Mouse (Mus musculus) kidney, postnatal 0 days (tissue): ENCODE measurements around the gene Fgfr2. TPM values are rescaled to one million over a fixed set of nuclear protein-coding genes. Genes with fewer than 3 reads are reported as not detected.

Source experiments
- ATAC-seq: fragments of 200-750 bp; cut with Nextera tagmentation; replicated peaks from 2 replicates; pipeline ENCODE4 v1.8.0; 2017; ENCODE audit warnings: low read depth, moderate number of reproducible peaks, moderate TSS enrichment, moderate library complexity; ENCODE audit not compliant: low FRiP score
- DNase-seq: peaks from one replicate; pipeline ENCODE4 v3.0.0-alpha.2; 2016; ENCODE audit warnings: low spot score
- H3K27ac ChIP-seq: fragments of 300-500 bp; sonication (generic); 2 replicates; pipeline ENCODE4 v1.5.1; 2014; ENCODE audit warnings: mild to moderate bottlenecking
- H3K27me3 ChIP-seq: fragments of 300-500 bp; sonication (generic); 2 replicates; pipeline ENCODE4 v1.6.1; 2014; ENCODE audit warnings: low read length, mixed read lengths; ENCODE audit not compliant: insufficient read depth
- H3K36me3 ChIP-seq: fragments of 300-500 bp; sonication (generic); 2 replicates; pipeline ENCODE4 v1.6.1; 2014; ENCODE audit warnings: low read length, mixed read lengths; ENCODE audit not compliant: insufficient read depth
- H3K4me1 ChIP-seq: fragments of 300-500 bp; sonication (generic); replicated peaks from 2 replicates; pipeline ENCODE4 v1.6.1; 2014; ENCODE audit warnings: antibody characterized with exemption, low read length, mixed read lengths; ENCODE audit not compliant: insufficient read depth
- H3K4me2 ChIP-seq: fragments of 300-500 bp; sonication (generic); 2 replicates; pipeline ENCODE4 v1.6.1; 2014; ENCODE audit warnings: mild to moderate bottlenecking, low read length, moderate library complexity, mixed read lengths
- H3K4me3 ChIP-seq: fragments of 300-500 bp; sonication (generic); replicated peaks from 2 replicates; pipeline ENCODE4 v1.5.1; 2014; ENCODE audit warnings: low read depth, low read length
- H3K9ac ChIP-seq: fragments of 300-500 bp; sonication (generic); 2 replicates; pipeline ENCODE4 v1.6.1; 2014; ENCODE audit warnings: low read depth, low read length
- H3K9me3 ChIP-seq: fragments of 300-500 bp; sonication (generic); replicated peaks from 2 replicates; pipeline ENCODE4 v1.6.1; 2016; ENCODE audit warnings: low read length, inconsistent platforms, mixed read lengths
- CTCF ChIP-seq: IDR thresholded peaks from 2 replicates; pipeline ENCODE4 v1.5.1; 2016; ENCODE audit warnings: antibody characterized with exemption, low read depth, mild to moderate bottlenecking, moderate library complexity
- WGBS: fragments of 180-500 bp; shearing (Covaris S2); extraction: QIAGEN DNeasy Blood & Tissue Kit; methylation state at CpG from one replicate; pipeline ENCODE4 v1.1.7; 2014; 5-methylcytosine and 5-hydroxymethylcytosine counted together
- polyA plus RNA-seq: library from polyadenylated mRNA; unstranded; fragments of >200 nt; fragmentation: Nextera tagmentation; extraction: Ambion mirVana; gene quantifications from 2 replicates; pipeline ENCODE4 v1.2.1, GENCODE M21; 2015

Gene Fgfr2
- polyA plus RNA-seq, 1 experiment from 2014 or later = 79.8 TPM

- DNase-seq (peak; percentile 84), ATAC-seq (peak; percentile 70; the same call in 1 of the 2 replicates)
- Histone ChIP-seq H3K4me2 (no peak overlapping the region), H3K4me1 (0 out of 2 replicates have a peak, but pooled peaks cover 4% of the 10 kb centered on the region), H3K9me3 (no peaks in the 10 kb centered on the region), H3K4me3 (no peak overlapping the region), H3K36me3 (no peaks in the 10 kb centered on the region), H3K27ac (peak overlapping the region; percentile 39), H3K27me3 (no peaks in the 10 kb centered on the region), H3K9ac (no peak overlapping the region)
- TF ChIP-seq CTCF = no peak
- WGBS = 28% methylated on average over 7 of the region's 7 CpGs
These were observed 864.3 kb downstream of the Fgfr2 start for GRCm38 (mm10) chr7:132258817-132259216.

DNA sequence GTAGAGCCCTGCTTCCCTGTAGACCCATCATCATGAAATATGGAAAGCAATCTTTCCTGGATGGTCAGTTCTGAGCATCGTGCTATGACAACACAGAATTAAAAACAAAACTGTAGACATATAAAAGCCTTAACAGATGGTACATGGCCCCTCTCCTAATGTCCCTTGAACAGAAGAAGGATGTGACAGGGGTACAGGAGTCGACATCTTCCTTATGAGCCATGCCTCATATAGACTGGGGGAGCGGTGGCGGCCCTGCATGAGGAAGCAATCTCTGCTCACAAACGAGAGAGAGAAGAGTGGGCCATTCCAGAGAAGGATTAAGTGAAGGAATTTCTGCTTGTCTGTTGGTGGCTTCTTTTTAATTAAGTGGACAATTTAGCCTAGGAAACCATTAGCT, 864.9 kb downstream of the Fgfr2 start:
- DNase-seq = peak; percentile 59
- Histone ChIP-seq H3K27me3 (no peaks in the 10 kb centered on the region), H3K36me3 (no peaks in the 10 kb centered on the region), H3K4me2 (no peak overlapping the region), H3K9me3 (no peaks in the 10 kb centered on the region), H3K9ac (no peak overlapping the region), H3K27ac (peak overlapping the region; percentile 39), H3K4me3 (no peak overlapping the region), H3K4me1 (0 out of 2 replicates have a peak, but pooled peaks cover 4% of the 10 kb centered on the region)
- TF ChIP-seq CTCF = no peak
- WGBS = 42% methylated on average over 5 of the region's 5 CpGs
- ATAC-seq = no peak; the same call in 1 of the 2 replicates

DNA sequence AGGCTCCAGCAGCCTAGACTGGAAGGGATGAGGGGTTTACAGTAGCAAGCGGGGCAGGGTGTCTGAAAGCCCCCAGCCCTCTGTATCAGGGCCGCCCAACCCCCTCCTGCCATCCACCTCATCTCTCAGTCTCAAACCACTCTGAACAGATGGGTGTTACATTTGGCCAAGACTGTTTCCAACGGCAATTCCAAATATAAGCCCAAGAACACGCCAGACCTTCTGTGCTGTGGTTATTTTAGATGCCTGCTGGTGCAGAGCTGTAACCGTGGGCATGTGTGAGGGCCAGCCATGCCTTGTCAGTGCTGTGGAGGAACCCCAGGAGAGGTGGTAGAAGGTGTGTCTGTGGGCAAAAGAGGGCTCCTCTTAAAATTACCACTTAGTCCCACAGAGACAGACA, 869.6 kb downstream of the Fgfr2 start:
- ATAC-seq = no peak
- no peaks in the 10 kb centered on the region for H3K9me3 ChIP-seq
- no peaks in the 10 kb centered on the region for H3K27me3 ChIP-seq
- no peak overlapping the region for H3K4me3 ChIP-seq
- 89% methylated on average over 5 of the region's 5 CpGs for WGBS
- no peak overlapping the region for H3K4me2 ChIP-seq
- H3K4me1 ChIP-seq = 0 out of 2 replicates have a peak, but pooled peaks cover under 1% of the 10 kb centered on the region
- H3K36me3 ChIP-seq = no peaks in the 10 kb centered on the region
- no peak overlapping the region for H3K9ac ChIP-seq
- TF ChIP-seq CTCF = no peak
- H3K27ac ChIP-seq = no peak overlapping the region
- no peak for DNase-seq

DNA sequence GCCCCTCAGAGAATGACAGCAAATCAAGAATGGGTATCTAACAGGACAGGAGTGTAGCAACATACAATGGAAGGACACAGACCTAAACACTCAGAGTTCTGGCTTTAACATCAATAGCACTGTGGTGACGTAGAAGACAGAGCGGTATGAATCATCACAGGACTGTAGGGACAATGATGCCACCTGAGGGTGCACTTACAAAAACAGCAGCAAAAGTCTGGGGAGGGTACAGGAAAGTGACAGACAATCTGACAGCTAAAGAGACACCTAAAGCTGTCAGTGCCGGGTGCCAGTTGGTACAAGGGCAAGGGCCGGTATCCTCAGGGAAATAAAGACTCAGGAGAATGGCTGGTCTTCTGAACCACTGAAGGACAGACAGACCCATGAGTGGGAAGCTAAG, 870.1 kb downstream of the Fgfr2 start:
- Histone ChIP-seq H3K4me2 (no peak overlapping the region), H3K4me3 (no peak overlapping the region), H3K27me3 (no peaks in the 10 kb centered on the region), H3K36me3 (no peaks in the 10 kb centered on the region), H3K4me1 (no peaks in the 10 kb centered on the region), H3K9me3 (no peaks in the 10 kb centered on the region), H3K9ac (no peak overlapping the region), H3K27ac (no peak overlapping the region)
- 89% methylated on average over 4 of the region's 4 CpGs for WGBS
- ATAC-seq (no peak), DNase-seq (no peak)
- no peak for TF ChIP-seq CTCF

DNA sequence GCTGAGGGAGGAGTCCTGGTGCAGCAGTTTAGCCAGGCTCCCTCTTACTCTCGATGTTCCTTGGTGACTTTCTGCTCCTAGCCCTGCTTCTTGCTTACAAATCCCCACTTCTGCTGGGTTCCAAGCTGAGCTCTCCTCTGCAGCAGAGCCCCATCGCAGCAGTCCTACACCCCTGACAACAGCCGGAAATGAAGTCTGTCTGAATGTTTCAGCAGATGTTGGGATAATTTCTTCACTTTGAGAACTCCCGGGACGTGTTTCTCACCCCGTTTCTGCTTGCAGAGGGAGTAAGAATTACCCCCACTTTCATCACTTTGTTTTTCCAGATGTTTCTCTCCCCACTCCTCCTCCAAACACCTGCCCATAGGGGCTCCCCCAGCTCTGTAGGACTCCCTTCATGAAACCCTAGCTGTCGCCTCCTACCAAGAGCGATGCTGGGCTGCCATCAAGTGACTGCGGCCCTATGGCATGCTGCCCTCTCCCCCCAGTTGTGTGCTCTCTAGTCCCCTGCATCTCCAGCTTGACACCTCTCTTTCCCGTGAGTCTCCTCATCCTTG, 873.5 kb downstream of the Fgfr2 start:
- Histone ChIP-seq H3K27ac (no peak overlapping the region), H3K4me3 (no peak overlapping the region), H3K36me3 (no peaks in the 10 kb centered on the region), H3K9me3 (no peaks in the 10 kb centered on the region), H3K27me3 (no peaks in the 10 kb centered on the region), H3K4me1 (0 out of 2 replicates have a peak, but pooled peaks cover 3% of the 10 kb centered on the region), H3K9ac (no peak overlapping the region), H3K4me2 (no peak overlapping the region)
- no peak for ATAC-seq
- WGBS = 39% methylated on average over 10 of the region's 10 CpGs
- DNase-seq = peak; percentile 34
- TF ChIP-seq CTCF = no peak

DNA sequence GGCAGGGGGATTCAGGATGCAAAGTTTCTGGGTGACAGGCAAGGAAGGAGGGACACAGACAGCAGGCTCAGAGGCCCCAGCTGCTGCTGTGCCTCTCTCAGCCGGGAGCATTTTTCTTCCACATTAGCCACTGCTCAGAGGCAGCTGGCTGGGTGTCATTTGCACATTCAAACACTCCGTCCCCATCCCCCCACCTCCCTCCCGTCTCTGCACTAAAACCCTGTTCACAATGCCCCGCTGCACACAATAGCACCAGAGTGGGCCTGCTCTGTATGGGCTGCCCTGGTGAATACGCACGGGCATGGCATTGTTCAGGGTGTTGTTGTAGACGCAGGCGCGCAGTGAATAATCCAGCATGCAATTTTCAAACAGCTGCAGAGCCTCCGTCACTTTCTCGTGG, 875.6 kb downstream of the Fgfr2 start:
- peak; percentile 58; the same call in 1 of the 2 replicates for ATAC-seq
- no peak overlapping the region for H3K4me3 ChIP-seq
- 0 out of 2 replicates have a peak, but pooled peaks cover 3% of the 10 kb centered on the region for H3K4me1 ChIP-seq
- no peaks in the 10 kb centered on the region for H3K9me3 ChIP-seq
- no peaks in the 10 kb centered on the region for H3K36me3 ChIP-seq
- no peak for TF ChIP-seq CTCF
- no peak overlapping the region for H3K9ac ChIP-seq
- H3K27me3 ChIP-seq = no peaks in the 10 kb centered on the region
- H3K4me2 ChIP-seq = no peak overlapping the region
- 22% methylated on average over 11 of the region's 11 CpGs for WGBS
- H3K27ac ChIP-seq = no peak overlapping the region
- peak; percentile 65 for DNase-seq

DNA sequence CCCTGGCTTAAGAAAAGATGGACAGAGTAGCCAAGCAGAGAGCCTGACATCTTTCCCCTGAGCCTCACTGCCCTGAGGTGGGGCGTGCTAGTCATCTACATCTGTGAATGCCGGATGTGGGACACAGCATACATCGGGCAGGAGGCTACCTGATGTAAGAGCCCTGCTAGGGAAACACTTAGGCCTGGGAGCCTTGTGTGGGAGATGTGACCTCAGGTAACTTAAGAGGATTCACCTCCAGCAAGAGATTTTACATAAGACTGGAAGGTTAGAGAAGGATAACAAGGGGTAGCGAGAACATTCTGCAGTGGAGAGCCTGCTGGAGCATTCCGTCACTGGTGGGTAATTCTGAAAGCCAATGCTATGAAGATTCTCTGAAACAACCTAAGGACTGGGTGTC, 876.1 kb downstream of the Fgfr2 start:
- H3K9ac ChIP-seq = no peak overlapping the region
- DNase-seq (no peak), ATAC-seq (no peak)
- H3K9me3 ChIP-seq = no peaks in the 10 kb centered on the region
- H3K4me1 ChIP-seq = 0 out of 2 replicates have a peak, but pooled peaks cover 3% of the 10 kb centered on the region
- no peak overlapping the region for H3K4me3 ChIP-seq
- TF ChIP-seq CTCF = no peak
- WGBS = 63% methylated on average over 5 of the region's 5 CpGs
- H3K27me3 ChIP-seq = no peaks in the 10 kb centered on the region
- H3K27ac ChIP-seq = no peak overlapping the region
- no peaks in the 10 kb centered on the region for H3K36me3 ChIP-seq
- no peak overlapping the region for H3K4me2 ChIP-seq
